Mouse (Mus musculus) gastrocnemius, postnatal 25 days (tissue): ENCODE results near the gene Olfr1392. TPM values are rescaled to one million over a fixed set of nuclear protein-coding genes. Genes with fewer than 3 reads are reported as not detected.
"Not testable (repeated sequence)": the region's sequence is repeated elsewhere in the genome, so short reads cannot be mapped to it uniquely, and the experiment has no call there.

ENCODE experiments used
- DNase-seq: peaks from one replicate; pipeline ENCODE4 v3.0.0; 2022
- total RNA-seq, 2 experiments: library from RNA; stranded (reverse); gene quantifications; 1 replicate in 1 of 2; 2 replicates in 1 of 2; pipeline ENCODE4 v1.2.3; 2021

Gene Olfr1392
- total RNA-seq, 2 experiments from 2014 or later = not detected

- no peak for DNase-seq
Measured at GRCm38 (mm10) chr11:49252048-49252447, 33.0 kb upstream of the Olfr1392 start.

GRCm38 (mm10) chr11:49253035-49253434, 32.0 kb upstream of the Olfr1392 start:
- no peak for DNase-seq

GRCm38 (mm10) chr11:49259296-49259695, 25.8 kb upstream of the Olfr1392 start:
- no peak for DNase-seq

- DNase-seq = no peak
Measured at GRCm38 (mm10) chr11:49259829-49260228, 25.3 kb upstream of the Olfr1392 start.

GRCm38 (mm10) chr11:49260598-49261312, 24.3 kb upstream of the Olfr1392 start:
- no peak for DNase-seq

- no peak for DNase-seq
Measured at GRCm38 (mm10) chr11:49261313-49261855, 23.7 kb upstream of the Olfr1392 start.

GRCm38 (mm10) chr11:49262286-49262685, 22.8 kb upstream of the Olfr1392 start:
- DNase-seq = no peak

GRCm38 (mm10) chr11:49263149-49263548, 21.9 kb upstream of the Olfr1392 start:
- DNase-seq = no peak

GRCm38 (mm10) chr11:49264081-49264480, 21.0 kb upstream of the Olfr1392 start:
- DNase-seq = no peak

- DNase-seq = no peak
Measured at GRCm38 (mm10) chr11:49264622-49265021, 20.5 kb upstream of the Olfr1392 start.

- no peak for DNase-seq
Measured at GRCm38 (mm10) chr11:49265101-49265500, 20.0 kb upstream of the Olfr1392 start.

GRCm38 (mm10) chr11:49266671-49267070, 18.4 kb upstream of the Olfr1392 start:
- DNase-seq = no peak

GRCm38 (mm10) chr11:49267316-49267715, 17.8 kb upstream of the Olfr1392 start:
- no peak for DNase-seq

GRCm38 (mm10) chr11:49267970-49268579, 17.0 kb upstream of the Olfr1392 start:
- DNase-seq = no peak

- no peak for DNase-seq
Measured at GRCm38 (mm10) chr11:49269761-49270160, 15.3 kb upstream of the Olfr1392 start.

GRCm38 (mm10) chr11:49270368-49270767, 14.7 kb upstream of the Olfr1392 start:
- DNase-seq = no peak

GRCm38 (mm10) chr11:49271334-49271733, 13.7 kb upstream of the Olfr1392 start:
- no peak for DNase-seq

- DNase-seq = no peak
Measured at GRCm38 (mm10) chr11:49273834-49274519, 11.1 kb upstream of the Olfr1392 start.

GRCm38 (mm10) chr11:49278222-49278621, 6.9 kb upstream of the Olfr1392 start, which contains the start of gene Olfr1393:
Gene Olfr1393 (plus strand): TSS chr11:49278304.
- no peak for DNase-seq

GRCm38 (mm10) chr11:49287251-49287650, 2.2 kb downstream of the Olfr1392 start:
- DNase-seq = no peak

- no peak for DNase-seq
Measured at GRCm38 (mm10) chr11:49292777-49293176, 7.7 kb downstream of the Olfr1392 start.

- DNase-seq = no peak
Measured at GRCm38 (mm10) chr11:49304441-49304840, 19.4 kb downstream of the Olfr1392 start, which contains the start of gene Olfr10. Gene Olfr10 (plus strand): TSS chr11:49304741.

GRCm38 (mm10) chr11:49308547-49308946, 23.5 kb downstream of the Olfr1392 start:
- not testable (repeated sequence) for DNase-seq
